Mouse (Mus musculus) forebrain, postnatal 0 days (tissue): ENCODE measurements around the gene Wbp1. TPM values are rescaled to one million over a fixed set of nuclear protein-coding genes. Genes with fewer than 3 reads are reported as not detected.

ENCODE experiments used
- ATAC-seq: fragments of 200-750 bp; cut with Nextera tagmentation; 2 replicates; pipeline ENCODE4 v1.8.0; 2017; ENCODE audit warnings: mild to moderate bottlenecking, moderate library complexity
- DNase-seq: peaks from one replicate; pipeline ENCODE4 v3.0.0-alpha.2; 2015
- H3K27ac ChIP-seq: fragments of 300-500 bp; sonication (generic); 2 replicates; pipeline ENCODE4 v1.5.1; 2014; ENCODE audit warnings: low read depth, mild to moderate bottlenecking, antibody characterized with exemption, low read length, moderate library complexity, mixed read lengths
- H3K27me3 ChIP-seq: fragments of 300-500 bp; sonication (generic); 2 replicates; pipeline ENCODE4 v1.6.1; 2014; ENCODE audit warnings: mild to moderate bottlenecking, low read length, mixed read lengths; ENCODE audit not compliant: insufficient read depth
- H3K36me3 ChIP-seq: fragments of 300-500 bp; sonication (generic); 2 replicates; pipeline ENCODE4 v1.6.1; 2014; ENCODE audit warnings: mild to moderate bottlenecking, moderate library complexity; ENCODE audit not compliant: insufficient read depth
- H3K4me1 ChIP-seq: fragments of 300-500 bp; sonication (generic); 2 replicates; pipeline ENCODE4 v1.6.1; 2014; ENCODE audit warnings: antibody characterized with exemption; ENCODE audit not compliant: insufficient read depth
- H3K4me2 ChIP-seq: fragments of 300-500 bp; sonication (generic); 2 replicates; pipeline ENCODE4 v1.6.1; 2014; ENCODE audit warnings: low read depth, mild to moderate bottlenecking, moderate library complexity
- H3K4me3 ChIP-seq: fragments of 300-500 bp; sonication (generic); 2 replicates; pipeline ENCODE4 v1.5.1; 2014; ENCODE audit warnings: low read depth, low read length, mixed read lengths
- H3K9ac ChIP-seq: fragments of 300-500 bp; sonication (generic); 2 replicates; pipeline ENCODE4 v1.6.1; 2014; ENCODE audit warnings: mild to moderate bottlenecking
- H3K9me3 ChIP-seq: fragments of 300-500 bp; sonication (generic); 2 replicates; pipeline ENCODE4 v1.6.1; 2016; ENCODE audit warnings: low read length
- CTCF ChIP-seq: sonication (generic); IDR thresholded peaks from 2 replicates; pipeline ENCODE4 v1.5.1; 2016; ENCODE audit warnings: antibody characterized with exemption, control low read depth, low read depth
- WGBS: fragments of 180-500 bp; shearing (Covaris S2); extraction: QIAGEN DNeasy Blood & Tissue Kit; methylation state at CpG from one replicate; pipeline ENCODE4 v1.1.7; 2014; 5-methylcytosine and 5-hydroxymethylcytosine counted together
- polyA plus RNA-seq: library from polyadenylated mRNA; unstranded; fragments of >200 nt; fragmentation: Nextera tagmentation; extraction: Ambion mirVana; gene quantifications from 2 replicates; pipeline ENCODE4 v1.2.1, GENCODE M21; 2015
- total RNA-seq: library from RNA; depleted of rRNA; stranded (reverse); fragments of >200 nt; gene quantifications from 2 replicates; pipeline ENCODE4 v1.2.3, GENCODE M21; 2014

The Wbp1 gene
- total and polyA plus RNA-seq, 2 experiments from 2014 or later, result 109 to 151 TPM

DNA sequence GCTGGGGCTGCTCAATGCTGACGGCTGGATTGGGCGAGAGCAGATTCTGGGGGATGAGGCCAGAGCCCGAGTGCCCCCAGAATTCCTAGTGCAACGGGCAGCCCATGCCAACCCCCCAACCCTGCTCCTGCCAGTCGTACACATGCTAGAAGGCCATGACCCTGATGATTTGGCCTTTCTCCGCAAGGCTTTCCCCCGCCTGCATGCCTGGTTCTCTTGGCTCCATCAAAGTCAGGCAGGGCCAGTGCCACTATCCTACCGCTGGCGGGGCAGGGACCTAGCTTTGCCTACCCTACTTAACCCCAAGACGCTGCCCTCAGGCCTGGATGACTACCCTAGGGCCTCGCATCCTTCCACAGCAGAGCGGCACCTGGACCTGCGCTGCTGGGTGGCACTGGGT lies 3.7 kb downstream of the Wbp1 start:
- DNase-seq, result no peak
- no peaks in the 10 kb centered on the region for H3K9me3 ChIP-seq
- no peak overlapping the region for H3K9ac ChIP-seq
- H3K4me1 ChIP-seq, result peaks cover 13% of the 10 kb centered on the region
- 92% methylated on average over 13 of the region's 13 CpGs for WGBS
- no peak for ATAC-seq
- H3K4me3 ChIP-seq, result no peak overlapping the region
- TF ChIP-seq CTCF, result no peak
- H3K36me3 ChIP-seq, result peaks cover 25% of the 10 kb centered on the region
- no peak overlapping the region for H3K27ac ChIP-seq
- H3K4me2 ChIP-seq, result no peak overlapping the region
- H3K27me3 ChIP-seq, result no peaks in the 10 kb centered on the region

DNA sequence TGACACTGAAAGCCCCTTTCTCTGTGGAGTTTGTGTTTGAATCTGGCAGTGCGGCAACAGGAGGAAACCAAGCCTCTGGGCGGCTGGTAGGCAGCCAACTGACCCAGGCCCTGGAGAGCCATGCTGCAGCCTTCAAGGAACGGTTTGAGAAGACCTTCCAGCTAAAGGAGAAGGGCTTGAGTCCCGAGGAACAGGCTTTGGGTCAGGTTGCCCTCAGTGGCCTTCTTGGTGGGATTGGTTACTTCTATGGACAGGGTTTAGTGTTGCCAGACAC lies 4.3 kb downstream of the Wbp1 start:
- H3K4me2 ChIP-seq, result no peak overlapping the region
- H3K27me3 ChIP-seq, result no peaks in the 10 kb centered on the region
- no peaks in the 10 kb centered on the region for H3K9me3 ChIP-seq
- no peak overlapping the region for H3K27ac ChIP-seq
- peaks cover 8% of the 10 kb centered on the region for H3K4me1 ChIP-seq
- H3K9ac ChIP-seq, result no peak overlapping the region
- peaks cover 25% of the 10 kb centered on the region for H3K36me3 ChIP-seq
- DNase-seq (no peak), ATAC-seq (no peak)
- H3K4me3 ChIP-seq, result no peak overlapping the region
- no peak for TF ChIP-seq CTCF
- 85% methylated on average over 4 of the region's 4 CpGs for WGBS

DNA sequence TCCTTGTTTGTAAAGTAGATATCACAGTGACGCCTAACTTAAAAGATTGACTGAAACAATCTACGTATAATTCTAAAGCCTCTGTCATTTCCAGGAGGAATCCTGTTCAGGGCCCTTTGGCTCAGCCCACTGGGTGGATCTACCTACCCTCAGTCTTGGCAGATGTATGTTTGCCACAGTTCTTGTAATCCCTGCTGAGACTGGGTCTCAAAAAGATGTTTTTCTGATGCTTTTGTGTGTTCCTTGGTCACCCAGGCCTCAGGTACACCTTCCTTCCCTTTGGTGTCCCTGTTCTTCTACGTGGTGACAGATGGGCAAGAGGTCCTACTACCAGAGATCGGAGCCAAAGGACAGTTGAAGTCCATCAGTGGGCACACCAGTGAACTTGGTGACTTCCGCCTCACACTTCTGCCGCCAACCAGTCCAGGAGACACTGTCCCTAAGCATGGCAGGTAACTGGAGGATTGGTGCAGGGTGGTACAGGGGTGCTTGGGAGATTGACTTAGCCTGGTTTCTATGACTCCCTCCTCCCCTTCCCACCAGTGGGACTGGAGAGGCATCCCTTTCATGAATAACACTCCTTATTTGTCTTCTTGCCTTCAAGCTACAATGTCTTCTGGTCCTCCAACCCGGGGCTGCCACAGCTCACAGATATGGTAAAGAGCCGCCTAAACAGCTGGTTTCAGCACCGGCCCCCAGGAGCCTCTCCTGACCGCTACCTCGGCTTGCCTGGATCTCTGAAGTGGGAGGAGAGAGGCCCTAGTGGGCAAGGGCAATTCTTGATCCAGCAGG lies 4.8 kb downstream of the Wbp1 start:
- peak overlapping the region; percentile 92 for H3K4me2 ChIP-seq
- no peak overlapping the region for H3K27ac ChIP-seq
- peak overlapping the region; percentile 76 for H3K9ac ChIP-seq
- H3K4me1 ChIP-seq, result peaks cover 7% of the 10 kb centered on the region; the same call in 1 of the 2 replicates
- no peaks in the 10 kb centered on the region for H3K9me3 ChIP-seq
- WGBS, result 76% methylated on average over 11 of the region's 11 CpGs
- no peak for TF ChIP-seq CTCF
- peak overlapping the region; percentile 68 for H3K4me3 ChIP-seq
- DNase-seq (no peak), ATAC-seq (no peak)
- H3K27me3 ChIP-seq, result no peaks in the 10 kb centered on the region
- H3K36me3 ChIP-seq, result peaks cover 25% of the 10 kb centered on the region

DNA sequence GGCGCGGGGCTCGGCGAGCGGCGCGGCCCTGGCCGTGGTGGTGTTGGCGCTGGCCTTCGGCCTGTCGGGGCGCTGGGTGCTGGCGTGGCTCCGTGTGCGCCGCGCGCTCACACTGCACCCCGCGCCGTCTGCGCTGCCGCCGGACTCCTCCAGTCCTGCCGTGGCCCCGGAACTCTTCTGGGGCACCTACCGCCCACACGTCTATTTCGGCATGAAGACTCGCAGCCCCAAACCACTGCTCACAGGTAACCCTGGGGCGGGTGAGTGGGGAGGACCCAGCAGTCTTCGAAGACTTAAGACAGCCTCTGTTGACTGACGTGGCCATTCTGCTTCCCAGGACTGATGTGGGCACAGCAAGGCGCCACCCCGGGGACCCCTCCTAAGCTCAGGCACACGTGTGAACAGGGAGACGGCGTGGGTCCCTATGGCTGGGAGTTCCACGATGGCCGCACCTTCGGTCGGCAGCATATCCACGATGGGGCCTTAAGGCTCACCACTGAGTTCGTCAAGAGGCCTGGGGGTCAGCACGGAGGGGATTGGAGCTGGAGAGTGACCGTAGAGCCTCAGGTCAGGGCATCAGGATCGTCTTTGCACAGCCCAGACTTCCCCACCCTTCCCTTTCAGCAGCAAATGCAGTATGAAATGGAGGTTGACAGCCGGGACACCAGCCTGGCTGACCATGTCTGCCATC lies 5.5 kb downstream of the Wbp1 start:
- Histone ChIP-seq H3K9me3 (no peaks in the 10 kb centered on the region), H3K36me3 (peaks cover 25% of the 10 kb centered on the region), H3K4me2 (peak overlapping the region; percentile 92), H3K4me1 (peaks cover 7% of the 10 kb centered on the region; the same call in 1 of the 2 replicates), H3K27me3 (no peaks in the 10 kb centered on the region), H3K4me3 (peak overlapping the region; percentile 68), H3K27ac (peak overlapping the region; percentile 74), H3K9ac (peak overlapping the region; percentile 76)
- no peak for TF ChIP-seq CTCF
- peak; percentile 62 for ATAC-seq
- no peak for DNase-seq
- WGBS, result under 1% methylated on average over 47 of the region's 48 CpGs

DNA sequence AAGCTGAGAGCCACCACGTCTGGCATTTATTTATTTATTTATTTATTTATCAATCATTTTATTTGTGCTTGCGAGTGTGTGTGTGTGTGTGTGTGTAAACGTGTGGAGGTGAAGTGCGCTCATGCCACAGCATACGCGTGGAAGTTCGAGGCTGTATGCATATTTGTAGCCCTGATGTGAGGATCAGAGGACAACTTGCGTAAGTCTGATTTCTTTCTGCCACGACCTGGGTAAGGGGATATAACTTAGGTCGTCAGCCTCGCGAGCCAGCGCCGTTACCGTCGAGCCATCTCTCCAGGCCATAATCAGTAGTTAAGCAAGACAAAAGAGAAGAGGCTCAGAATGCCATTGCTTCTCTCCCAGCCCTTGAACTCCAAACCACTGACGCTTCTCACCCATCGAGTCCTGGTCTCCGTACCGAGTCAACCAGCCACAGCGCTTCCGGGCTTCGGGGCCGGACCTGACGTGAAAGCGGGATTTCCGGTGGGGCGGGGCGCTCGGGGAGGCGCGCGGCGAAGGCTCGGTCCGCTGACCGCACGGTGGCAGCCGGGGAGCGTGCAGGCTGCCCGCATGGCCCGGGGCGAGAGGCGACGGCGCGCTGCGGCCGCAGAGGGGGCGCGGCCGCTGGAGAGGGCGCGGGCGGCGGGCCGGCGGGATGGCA lies 6.2 kb downstream of the Wbp1 start, which contains the start of gene Mogs:
Gene Mogs, plus strand, starts transcription at position 486 of the 661 bp plus-strand sequence.
- TF ChIP-seq CTCF, result peak; percentile 53
- peaks cover 25% of the 10 kb centered on the region for H3K36me3 ChIP-seq
- peak within 1 kb of the TSS; percentile 76 for H3K9ac ChIP-seq
- ATAC-seq (peak; percentile 92), DNase-seq (peak; percentile 90)
- H3K4me2 ChIP-seq, result peak within 1 kb of the TSS; percentile 92
- no peaks in the 10 kb centered on the region for H3K27me3 ChIP-seq
- WGBS, result 2% methylated on average over 47 of the region's 58 CpGs
- H3K4me1 ChIP-seq, result peaks cover 2% of the 10 kb centered on the region; the same call in 1 of the 2 replicates
- peak within 1 kb of the TSS; percentile 68 for H3K4me3 ChIP-seq
- no peaks in the 10 kb centered on the region for H3K9me3 ChIP-seq
- peak within 1 kb of the TSS; percentile 74 for H3K27ac ChIP-seq

DNA sequence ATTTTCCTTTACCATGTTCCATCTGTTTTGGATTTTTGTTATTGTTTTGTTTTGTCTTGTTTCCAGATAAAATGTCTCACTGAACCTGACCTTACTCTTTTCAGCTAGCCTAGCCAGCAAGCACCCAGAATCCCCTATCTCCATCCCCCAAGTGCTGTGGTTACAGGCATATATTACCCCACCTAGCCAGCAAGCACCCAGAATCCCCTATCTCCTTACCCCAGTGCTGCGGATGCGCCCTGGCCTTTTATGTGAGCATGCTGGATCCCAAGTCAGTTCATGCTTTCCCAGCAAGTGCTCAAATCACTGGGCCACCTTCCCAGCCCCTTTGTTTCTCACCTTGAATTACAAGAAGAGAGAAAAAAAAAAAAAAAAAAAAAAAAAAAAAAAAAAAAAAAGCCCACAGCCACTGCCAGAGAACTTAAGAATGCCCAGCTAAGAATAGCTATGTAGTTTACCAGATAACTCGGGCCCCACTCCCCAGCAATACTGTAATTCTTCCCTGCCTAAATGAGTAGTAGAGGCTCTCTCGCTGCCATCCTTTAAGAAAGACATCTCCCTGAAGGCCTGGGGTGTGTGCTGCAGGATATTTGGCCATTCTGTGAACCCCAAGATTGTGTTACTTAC lies 9.7 kb downstream of the Wbp1 start:
- Histone ChIP-seq H3K9ac (no peak overlapping the region), H3K27me3 (no peaks in the 10 kb centered on the region), H3K27ac (no peak overlapping the region), H3K9me3 (no peaks in the 10 kb centered on the region), H3K36me3 (no peaks in the 10 kb centered on the region; the same call in 1 of the 2 replicates), H3K4me1 (peaks cover 9% of the 10 kb centered on the region; the same call in 1 of the 2 replicates), H3K4me2 (no peak overlapping the region), H3K4me3 (no peak overlapping the region)
- 91% methylated on average over 4 of the region's 4 CpGs for WGBS
- TF ChIP-seq CTCF, result no peak
- ATAC-seq, result no peak
- no peak for DNase-seq
